Mouse (Mus musculus): ENCODE measurements around the gene Proser1. TPM values are rescaled to one million over a fixed set of nuclear protein-coding genes. Genes with fewer than 3 reads are reported as not detected.
A peak's percentile ranks its signal among the peaks of the same experiment; 100 is the strongest.

Proser1 gene
- polyA plus RNA-seq, 1 experiment, result 5.5 TPM

DNA sequence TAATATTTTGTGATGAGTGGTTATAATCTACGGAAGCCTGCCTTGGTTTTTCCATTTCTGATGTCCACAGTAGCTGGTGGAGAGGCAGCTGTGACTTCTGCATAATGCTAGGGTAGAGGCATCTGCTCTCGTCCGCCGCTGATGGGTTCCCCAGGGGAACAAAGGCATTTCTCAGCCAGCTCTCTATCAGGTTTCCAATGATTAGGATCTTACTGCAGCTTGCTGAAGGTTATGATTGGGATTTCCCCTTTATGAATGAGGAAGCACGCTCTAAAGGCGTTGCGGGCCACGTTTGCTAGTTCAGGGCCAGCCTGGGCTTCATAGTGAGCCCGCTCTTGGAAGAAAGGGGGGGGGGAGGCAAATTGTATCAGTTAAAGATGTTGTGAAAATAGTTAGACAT, 3.0 kb downstream of the Proser1 start:
- Histone ChIP-seq H3ac (ENCODE audit: control insufficient read depth, insufficient read length, low read depth) (no peak overlapping the region), H3K79me2 (ENCODE audit: control insufficient read depth, insufficient read depth) (peaks cover 93% of the 10 kb centered on the region), H3K79me3 (ENCODE audit: low read depth) (peaks cover 69% of the 10 kb centered on the region), H3K27me3 (ENCODE audit: control insufficient read depth, insufficient read depth, insufficient read length) (no peaks in the 10 kb centered on the region), H3K36me3 (ENCODE audit: control insufficient read depth, insufficient read depth) (peaks cover 25% of the 10 kb centered on the region), H3K4me3 (ENCODE audit: insufficient read depth, poor library complexity, severe bottlenecking) (no peak overlapping the region)
- no peak for TF ChIP-seq MAX (IDR thresholded peaks at IDR 0.05)
- no peak for TF ChIP-seq CTCF (IDR thresholded peaks at IDR 0.05; ENCODE audit: control insufficient read depth, insufficient read depth, insufficient read length)
- no peak for TF ChIP-seq FOSL1 (IDR thresholded peaks at IDR 0.05; ENCODE audit: insufficient read depth, low read length, poor library complexity, severe bottlenecking)
- TF ChIP-seq CEBPB (IDR thresholded peaks at IDR 0.05; ENCODE audit: low read depth), result no peak
- TF ChIP-seq MYOG (IDR thresholded peaks at IDR 0.05; ENCODE audit: control insufficient read depth, extremely low read depth, insufficient read length), result no peak
- no peak for TF ChIP-seq USF1 (IDR thresholded peaks at IDR 0.05; ENCODE audit: low read depth)
- no peak for TF ChIP-seq MYOD1 (IDR thresholded peaks at IDR 0.05; ENCODE audit: control insufficient read depth, insufficient read length, low read depth)

DNA sequence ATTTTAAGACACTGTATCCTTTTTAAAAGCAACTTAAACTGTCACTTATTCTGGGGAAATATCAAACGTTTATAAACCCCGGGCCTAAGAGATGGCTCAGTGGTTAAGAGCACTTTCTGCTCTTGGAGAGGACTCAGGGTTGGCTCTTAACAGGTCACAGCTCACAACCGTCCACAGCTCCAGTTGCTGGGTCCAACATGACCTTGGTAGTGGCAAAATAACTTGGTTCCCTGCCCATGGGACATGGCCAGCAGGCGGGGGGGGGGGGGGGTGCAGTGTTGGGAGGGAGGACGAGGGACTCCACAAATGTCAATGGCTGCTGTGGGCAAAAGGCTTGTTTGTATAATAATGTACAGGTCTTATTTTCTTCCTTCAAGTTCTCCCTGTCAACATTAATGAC, 3.9 kb downstream of the Proser1 start:
- Histone ChIP-seq H3K4me3 (ENCODE audit: insufficient read depth, poor library complexity, severe bottlenecking) (no peak overlapping the region), H3K36me3 (ENCODE audit: control insufficient read depth, insufficient read depth) (peaks cover 33% of the 10 kb centered on the region), H3ac (ENCODE audit: control insufficient read depth, insufficient read length, low read depth) (no peak overlapping the region), H3K79me3 (ENCODE audit: low read depth) (peaks cover 64% of the 10 kb centered on the region), H3K79me2 (ENCODE audit: control insufficient read depth, insufficient read depth) (peaks cover 84% of the 10 kb centered on the region), H3K27me3 (ENCODE audit: control insufficient read depth, insufficient read depth, insufficient read length) (no peaks in the 10 kb centered on the region)
- TF ChIP-seq CEBPB (IDR thresholded peaks at IDR 0.05; ENCODE audit: low read depth), result no peak

DNA sequence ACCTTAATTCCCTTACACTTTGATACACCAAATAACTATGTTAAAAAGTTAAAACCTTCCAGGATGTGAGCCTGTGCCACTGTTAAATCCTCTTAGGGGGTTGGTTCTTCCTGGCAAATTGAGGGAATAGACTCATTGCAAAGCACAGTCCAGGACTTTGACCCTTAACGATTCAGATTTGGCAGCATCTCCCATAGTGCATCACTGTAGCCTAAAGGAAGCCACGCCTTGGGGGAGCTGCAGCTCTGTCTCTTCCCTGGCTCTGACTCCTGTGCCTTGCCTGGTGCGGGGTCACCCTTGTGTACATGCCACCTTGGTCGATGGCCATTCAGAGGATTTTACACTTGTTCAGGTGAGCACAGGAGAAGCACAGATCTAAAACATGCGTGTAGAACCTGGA, 6.2 kb downstream of the Proser1 start:
- TF ChIP-seq FOSL1 (IDR thresholded peaks at IDR 0.05; ENCODE audit: insufficient read depth, low read length, poor library complexity, severe bottlenecking) (no peak), CEBPB (IDR thresholded peaks at IDR 0.05; ENCODE audit: low read depth) (no peak), MAX (IDR thresholded peaks at IDR 0.05) (no peak), MYOD1 (IDR thresholded peaks at IDR 0.05; ENCODE audit: control insufficient read depth, insufficient read length, low read depth) (no peak), MYOG (IDR thresholded peaks at IDR 0.05; ENCODE audit: control insufficient read depth, extremely low read depth, insufficient read length) (no peak), CTCF (IDR thresholded peaks at IDR 0.05; ENCODE audit: control insufficient read depth, insufficient read depth, insufficient read length) (no peak), USF1 (IDR thresholded peaks at IDR 0.05; ENCODE audit: low read depth) (no peak)
- H3K36me3 ChIP-seq (ENCODE audit: control insufficient read depth, insufficient read depth), result peaks cover 55% of the 10 kb centered on the region

DNA sequence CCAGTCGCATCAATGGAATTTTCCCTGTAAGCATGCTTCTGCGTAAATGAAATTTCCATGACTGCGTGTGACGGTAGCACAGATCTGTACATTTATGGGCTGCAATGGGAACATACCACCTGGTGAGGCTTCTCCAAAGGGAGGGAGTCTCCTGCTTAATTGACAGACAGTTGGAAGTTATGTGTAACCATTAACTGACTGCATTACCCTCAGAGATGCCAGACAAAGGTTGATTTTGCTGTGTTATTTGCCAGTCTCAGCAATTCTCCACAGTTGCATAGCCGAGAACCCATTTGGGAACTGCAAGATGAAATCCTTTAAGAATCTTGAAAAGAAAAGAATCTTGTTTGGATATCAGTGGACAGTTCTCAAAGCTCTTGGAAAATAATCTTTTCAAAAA, 8.6 kb downstream of the Proser1 start:
- no peak overlapping the region for H3K4me3 ChIP-seq (ENCODE audit: insufficient read depth, poor library complexity, severe bottlenecking)
- TF ChIP-seq MAX (IDR thresholded peaks at IDR 0.05) (no peak), CEBPB (IDR thresholded peaks at IDR 0.05; ENCODE audit: low read depth) (no peak), CTCF (IDR thresholded peaks at IDR 0.05; ENCODE audit: control insufficient read depth, insufficient read depth, insufficient read length) (no peak), FOSL1 (IDR thresholded peaks at IDR 0.05; ENCODE audit: insufficient read depth, low read length, poor library complexity, severe bottlenecking) (no peak), MYOG (IDR thresholded peaks at IDR 0.05; ENCODE audit: control insufficient read depth, extremely low read depth, insufficient read length) (no peak), USF1 (IDR thresholded peaks at IDR 0.05; ENCODE audit: low read depth) (no peak), MYOD1 (IDR thresholded peaks at IDR 0.05; ENCODE audit: control insufficient read depth, insufficient read length, low read depth) (no peak)
- peaks cover 60% of the 10 kb centered on the region for H3K36me3 ChIP-seq (ENCODE audit: control insufficient read depth, insufficient read depth)

More for the DNA sequence above, 6.2 kb downstream of the Proser1 start:
- H3K27me3 ChIP-seq (ENCODE audit: control insufficient read depth, insufficient read depth, insufficient read length), result no peaks in the 10 kb centered on the region
- no peak overlapping the region for H3K4me3 ChIP-seq (ENCODE audit: insufficient read depth, poor library complexity, severe bottlenecking)
- H3ac ChIP-seq (ENCODE audit: control insufficient read depth, insufficient read length, low read depth), result no peak overlapping the region
- H3K79me2 ChIP-seq (ENCODE audit: control insufficient read depth, insufficient read depth), result peaks cover 65% of the 10 kb centered on the region
- peaks cover 48% of the 10 kb centered on the region for H3K79me3 ChIP-seq (ENCODE audit: low read depth)

DNA sequence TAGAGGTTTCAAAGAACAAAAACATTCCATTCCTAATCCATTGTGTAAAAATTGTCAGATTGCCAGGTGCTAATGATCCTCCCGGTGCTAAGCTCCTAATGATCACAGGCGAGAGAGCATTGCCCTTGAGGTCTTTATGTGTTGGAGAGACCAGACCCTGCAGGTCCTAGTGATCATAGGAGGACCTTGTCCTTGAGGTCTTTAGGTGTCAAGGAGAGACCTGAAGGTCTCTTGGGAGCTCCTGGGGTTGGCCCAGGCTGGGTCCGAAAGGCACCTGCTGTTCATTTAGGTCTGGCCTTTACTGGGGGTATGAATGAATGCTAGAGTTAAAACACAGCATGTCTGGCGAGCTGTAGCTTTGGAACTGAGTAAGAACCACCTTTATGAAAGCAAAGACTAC, 10.7 kb downstream of the Proser1 start:
- no peak overlapping the region for H3K4me3 ChIP-seq (ENCODE audit: insufficient read depth, poor library complexity, severe bottlenecking)
- H3K27me3 ChIP-seq (ENCODE audit: control insufficient read depth, insufficient read depth, insufficient read length), result no peaks in the 10 kb centered on the region
- no peak overlapping the region for H3ac ChIP-seq (ENCODE audit: control insufficient read depth, insufficient read length, low read depth)
- H3K36me3 ChIP-seq (ENCODE audit: control insufficient read depth, insufficient read depth), result peaks cover 56% of the 10 kb centered on the region
- H3K79me2 ChIP-seq (ENCODE audit: control insufficient read depth, insufficient read depth), result peaks cover 20% of the 10 kb centered on the region
- H3K79me3 ChIP-seq (ENCODE audit: low read depth), result peaks cover 9% of the 10 kb centered on the region
- TF ChIP-seq CTCF (IDR thresholded peaks at IDR 0.05; ENCODE audit: control insufficient read depth, insufficient read depth, insufficient read length) (no peak), FOSL1 (IDR thresholded peaks at IDR 0.05; ENCODE audit: insufficient read depth, low read length, poor library complexity, severe bottlenecking) (no peak)

More for the DNA sequence above, 8.6 kb downstream of the Proser1 start:
- Histone ChIP-seq H3K79me2 (ENCODE audit: control insufficient read depth, insufficient read depth) (peaks cover 41% of the 10 kb centered on the region), H3ac (ENCODE audit: control insufficient read depth, insufficient read length, low read depth) (no peak overlapping the region), H3K79me3 (ENCODE audit: low read depth) (peaks cover 26% of the 10 kb centered on the region), H3K27me3 (ENCODE audit: control insufficient read depth, insufficient read depth, insufficient read length) (no peaks in the 10 kb centered on the region)

DNA sequence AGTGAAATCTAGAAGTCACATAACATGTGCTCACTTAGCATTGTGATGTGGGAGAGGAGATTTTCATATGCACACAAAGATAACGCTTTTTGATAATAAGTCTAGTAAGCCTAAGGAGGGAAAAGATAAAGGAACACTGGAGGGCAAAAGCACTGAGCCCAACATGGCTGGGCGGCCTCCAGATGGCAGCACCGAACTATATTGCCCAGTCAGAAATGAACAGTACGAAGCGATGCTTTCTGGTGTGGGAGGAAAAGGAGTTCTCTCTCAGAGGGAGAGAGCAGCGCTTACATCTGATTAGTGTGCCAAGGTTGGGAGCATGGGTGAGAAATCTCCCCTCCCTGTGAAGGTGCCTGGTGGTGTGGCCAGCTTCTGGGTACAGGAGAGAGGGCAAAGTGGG, 12.4 kb downstream of the Proser1 start:
- H3K36me3 ChIP-seq (ENCODE audit: control insufficient read depth, insufficient read depth), result peaks cover 61% of the 10 kb centered on the region
- no peak overlapping the region for H3ac ChIP-seq (ENCODE audit: control insufficient read depth, insufficient read length, low read depth)
- no peaks in the 10 kb centered on the region for H3K79me3 ChIP-seq (ENCODE audit: low read depth)
- peak; percentile 16 for TF ChIP-seq CTCF (IDR thresholded peaks at IDR 0.05; ENCODE audit: control insufficient read depth, insufficient read depth, insufficient read length)
- no peak for TF ChIP-seq FOSL1 (IDR thresholded peaks at IDR 0.05; ENCODE audit: insufficient read depth, low read length, poor library complexity, severe bottlenecking)
- H3K4me3 ChIP-seq (ENCODE audit: insufficient read depth, poor library complexity, severe bottlenecking), result no peak overlapping the region
- H3K79me2 ChIP-seq (ENCODE audit: control insufficient read depth, insufficient read depth), result peaks cover 3% of the 10 kb centered on the region
- no peaks in the 10 kb centered on the region for H3K27me3 ChIP-seq (ENCODE audit: control insufficient read depth, insufficient read depth, insufficient read length)
